Mouse (Mus musculus): Measurements from ENCODE around the gene Olfr362. TPM values are rescaled to one million over a fixed set of nuclear protein-coding genes. Genes with fewer than 3 reads are reported as not detected.

Gene Olfr362
- not detected for total RNA-seq (2023)

DNA sequence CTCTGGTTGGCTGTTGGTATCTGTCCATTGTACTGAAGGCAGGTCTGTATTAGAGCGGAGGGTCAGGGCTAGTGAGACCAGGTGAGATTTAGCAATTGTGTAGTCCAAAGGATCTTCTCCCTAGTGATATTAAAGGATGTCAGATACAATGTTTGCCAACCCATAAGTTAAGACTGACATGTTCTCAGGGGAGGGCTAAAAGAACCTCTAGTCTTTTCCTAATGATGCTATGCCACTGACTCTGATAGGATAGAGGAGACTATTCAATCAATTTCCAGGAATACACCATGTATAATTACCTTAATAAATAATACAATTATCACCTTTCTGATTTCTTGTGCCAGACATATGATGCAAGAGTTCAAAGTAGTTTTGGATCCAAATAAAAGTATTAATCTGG lies at the start of gene Olfr362:
Gene Olfr362 (minus strand): TSS at position 101 of the 400 bp plus-strand sequence.

DNA sequence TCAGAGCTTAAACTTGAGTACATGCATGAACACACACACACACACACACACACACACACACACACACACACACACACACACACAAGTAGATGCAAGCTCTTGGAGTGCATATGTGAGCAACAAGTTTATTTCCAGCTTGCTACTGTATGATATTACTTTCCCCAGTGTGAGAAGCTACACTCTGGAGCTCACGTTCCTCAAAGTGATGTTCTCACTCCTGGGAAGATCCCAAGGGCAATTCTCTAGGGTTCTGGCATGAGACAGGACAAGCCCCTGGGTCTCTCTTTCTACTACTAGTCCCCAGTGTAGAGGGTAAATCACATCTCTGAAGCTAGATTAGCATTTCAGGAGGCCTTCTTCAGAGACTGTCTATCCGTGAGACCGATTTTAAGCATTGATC lies 21.3 kb upstream of the Olfr362 start, which contains the start of gene Olfr364-ps1:
Gene Olfr364-ps1 (plus strand): TSS at position 301 of the 400 bp plus-strand sequence.

DNA sequence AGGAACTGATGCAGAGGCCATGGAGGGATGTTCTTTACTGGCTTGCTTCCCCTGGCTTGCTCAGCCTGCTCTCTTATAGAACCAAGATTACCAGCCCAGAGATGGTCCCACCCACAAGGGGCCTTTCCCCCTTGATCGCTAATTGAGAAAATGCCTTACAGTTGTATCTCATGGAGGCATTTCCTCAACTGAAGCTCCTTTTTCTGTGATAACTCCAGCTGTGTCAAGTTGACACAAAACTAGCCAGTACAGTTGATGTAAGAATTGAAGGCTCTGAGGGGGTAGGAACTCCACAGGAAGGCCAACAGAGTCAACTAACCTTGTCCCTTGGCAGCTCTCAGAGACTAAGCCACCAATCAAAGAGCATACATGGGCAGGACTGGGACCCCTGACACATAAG lies 28.5 kb downstream of the Olfr362 start, which contains the start of gene Olfr361:
Gene Olfr361 (minus strand): TSS at position 101 of the 400 bp plus-strand sequence.

DNA sequence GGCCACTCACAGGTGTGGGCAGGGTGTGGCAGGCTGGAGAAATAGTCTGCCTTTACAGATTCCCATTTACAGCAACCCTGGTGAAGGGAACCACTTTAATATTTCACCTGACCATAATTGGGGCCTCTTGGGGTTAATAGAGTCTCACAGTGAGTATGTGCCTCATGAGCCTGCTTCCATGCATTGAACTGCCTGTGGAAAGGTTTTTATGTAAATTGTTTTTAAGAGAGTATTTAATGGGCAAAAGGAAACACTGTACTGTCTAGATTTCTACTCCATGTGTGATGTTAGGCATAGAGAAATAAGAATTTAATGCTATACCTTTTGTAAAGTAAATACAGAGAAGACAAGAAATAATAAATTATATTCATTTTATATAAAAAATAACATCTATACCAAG lies 52.3 kb downstream of the Olfr362 start, which contains the start of gene Olfr360:
Gene Olfr360 (plus strand): TSS at position 301 of the 400 bp plus-strand sequence.

Other genes starting within 250 kb of the Olfr362 start
- gene Olfr352, start 249.4 kb downstream of the Olfr362 start, total RNA-seq (2023) = not detected
- not detected for gene Olfr353, start 225.0 kb downstream of the Olfr362 start, total RNA-seq (2023)
- gene Olfr354, start 212.2 kb downstream of the Olfr362 start, total RNA-seq (2023) = not detected
- gene Olfr355, start 189.0 kb downstream of the Olfr362 start, total RNA-seq (2023) = not detected
- gene Olfr356, start 180.8 kb downstream of the Olfr362 start, total RNA-seq (2023) = not detected
- not detected for gene Olfr357, start 124.1 kb downstream of the Olfr362 start, total RNA-seq (2023)
- not detected for gene Olfr358, start 108.6 kb downstream of the Olfr362 start, total RNA-seq (2023)
- not detected for gene Olfr360, start 52.2 kb downstream of the Olfr362 start, total RNA-seq (2023)
- gene Olfr361, start 28.6 kb downstream of the Olfr362 start, total RNA-seq (2023) = not detected
- gene Olfr364-ps1, start 21.4 kb upstream of the Olfr362 start, total RNA-seq (2023) = not detected
- under 1 TPM in 1 of 2 experiments, not detected in 1; 0.09 TPM for gene Olfr365, start 70.3 kb upstream of the Olfr362 start, total RNA-seq (2023)
- gene Olfr366, start 93.7 kb upstream of the Olfr362 start, total RNA-seq (2023) = not detected
- not detected for gene Olfr368, start 208.6 kb upstream of the Olfr362 start, total RNA-seq (2023)
- gene Pdcl, start 241.4 kb upstream of the Olfr362 start, total RNA-seq (2023) = 10 to 100 TPM; 37.5 to 44.1 TPM